Mouse (Mus musculus) CH12F3 (cell line): ENCODE measurements around the gene Arhgef17.

Source experiments
- in situ Hi-C: fragments of 300-500 bp; cut with MboI; formaldehyde crosslinking; loops from 2 replicates; pipeline ENCODE4 v1.14.3; 2020; ENCODE audit warnings: low sequenced_read_pairs

The Arhgef17 gene

GRCm38 (mm10) chr7:100931926-100932480 lies at the start of gene Arhgef17:
Arhgef17 (minus strand) TSS chr7:100932107.
- in situ Hi-C loops = no loop called here

- in situ Hi-C loops = no loop called here
Observed at GRCm38 (mm10) chr7:100979175-100979574, 47.3 kb upstream of the Arhgef17 start.

GRCm38 (mm10) chr7:100978171-100978570 lies 46.3 kb upstream of the Arhgef17 start:
- in situ Hi-C loops = no loop called here

GRCm38 (mm10) chr7:100974135-100974903 lies 42.4 kb upstream of the Arhgef17 start, which contains the start of gene P2ry6:
P2ry6 (minus strand) TSS chr7:100974649.
- in situ Hi-C loops = no loop called here

GRCm38 (mm10) chr7:100972875-100973274 lies 41.0 kb upstream of the Arhgef17 start:
- in situ Hi-C loops = no loop called here

- in situ Hi-C loops = no loop called here
Observed at GRCm38 (mm10) chr7:100968874-100969659, 37.2 kb upstream of the Arhgef17 start.

GRCm38 (mm10) chr7:100968376-100968775 lies 36.5 kb upstream of the Arhgef17 start:
- in situ Hi-C loops = no loop called here

- in situ Hi-C loops = no loop called here
Observed at GRCm38 (mm10) chr7:100967850-100968249, 35.9 kb upstream of the Arhgef17 start.

- in situ Hi-C loops = no loop called here
Observed at GRCm38 (mm10) chr7:100966014-100966413, 34.1 kb upstream of the Arhgef17 start.

- in situ Hi-C loops = no loop called here
Observed at GRCm38 (mm10) chr7:100965079-100965478, 33.2 kb upstream of the Arhgef17 start.

GRCm38 (mm10) chr7:100964242-100964641 lies 32.3 kb upstream of the Arhgef17 start:
- in situ Hi-C loops = no loop called here

GRCm38 (mm10) chr7:100963381-100963780 lies 31.5 kb upstream of the Arhgef17 start:
- in situ Hi-C loops = no loop called here

GRCm38 (mm10) chr7:100961146-100961545 lies 29.2 kb upstream of the Arhgef17 start:
- in situ Hi-C loops = no loop called here

GRCm38 (mm10) chr7:100960462-100960861 lies 28.6 kb upstream of the Arhgef17 start:
- in situ Hi-C loops = no loop called here

GRCm38 (mm10) chr7:100958426-100958825 lies 26.5 kb upstream of the Arhgef17 start:
- in situ Hi-C loops = no loop called here

GRCm38 (mm10) chr7:100952686-100953085 lies 20.8 kb upstream of the Arhgef17 start:
- in situ Hi-C loops = no loop called here

- in situ Hi-C loops = no loop called here
Observed at GRCm38 (mm10) chr7:100951903-100952302, 20.0 kb upstream of the Arhgef17 start.

GRCm38 (mm10) chr7:100950481-100951010 lies 18.6 kb upstream of the Arhgef17 start:
- in situ Hi-C loops = no loop called here

- in situ Hi-C loops = no loop called here
Observed at GRCm38 (mm10) chr7:100950031-100950430, 18.1 kb upstream of the Arhgef17 start.

- in situ Hi-C loops = no loop called here
Observed at GRCm38 (mm10) chr7:100944738-100945137, 12.8 kb upstream of the Arhgef17 start.

GRCm38 (mm10) chr7:100944306-100944705 lies 12.4 kb upstream of the Arhgef17 start:
- in situ Hi-C loops = no loop called here
